Comparison of ENCODE assay signal across 16 mouse cellular contexts in the genomic region with DNA sequence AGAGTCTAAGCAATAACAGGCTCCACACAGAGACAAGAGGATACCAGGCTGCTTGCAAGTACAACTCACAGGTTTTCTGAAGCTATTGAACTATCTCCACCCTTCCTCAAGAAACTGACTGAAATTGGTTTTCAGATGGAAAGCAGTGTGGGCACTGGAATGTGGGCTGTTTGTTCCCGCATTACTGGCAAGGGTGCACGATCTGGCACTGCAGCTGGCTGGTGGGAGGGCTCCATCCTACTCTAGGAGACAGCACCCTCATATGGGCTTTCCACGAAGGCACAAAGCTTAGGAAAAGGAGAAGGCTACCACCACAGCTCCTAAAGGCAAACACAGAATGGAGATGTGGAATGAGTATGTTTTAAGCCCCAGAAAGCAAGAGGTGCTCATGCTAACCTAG. TPM values are rescaled to one million over a fixed set of nuclear protein-coding genes. Genes with fewer than 3 reads are reported as not detected.
A peak's percentile ranks its signal among the peaks of the same experiment; 100 is the strongest.
DNase-seq lines count a peak whose midpoint lies in the region; TF ChIP-seq lines count a peak whose summit lies in the region.
"Had no signal": no experiment of that assay in that cellular context is flagged by ENCODE, and none has a peak within 500 bp of the region (broad histone marks: within the 10 kb centered on the region; RNA-seq: fewer than 3 reads in every experiment).

No protein-coding gene starts in this region.

- peak; percentile 30 for DNase-seq in Muller cell, postnatal 12 days (ENCODE audit: inconsistent ontology term)
- peak; percentile 66 to 86 for DNase-seq in frontal cortex, adult 2 months (ENCODE audit: extremely low spot score in 1 of 2, low spot score in 1 of 2)
- DNase-seq in layer of hippocampus, adult 9-11 months = peak; percentile 89
- peak; percentile 77 to 87 for DNase-seq in left cerebral cortex, postnatal 36 days (ENCODE audit: low spot score in 2 of 2)
- DNase-seq in kidney, adult 2 months = no peak
- no peak for DNase-seq in cerebellum, postnatal 36 days
- no peak for DNase-seq in retina, embryonic 14.5 days (ENCODE audit: low spot score)
- DNase-seq: adrenal gland, postnatal 14 days; cerebellum, adult 9-10 months; gastrocnemius, postnatal 36 days; kidney, adult 8-10 months; kidney, postnatal 4 days; liver had no signal

- WGBS in kidney, adult 2 months = 65% methylated on average over 3 of the region's 3 CpGs

- no peak overlapping the region for H3K4me3 ChIP-seq in kidney, adult 2 months (ENCODE audit: insufficient read depth, low read depth, low read length)
- H3K4me3 ChIP-seq: forebrain, embryonic 13.5 days; lung, embryonic 15.5 days had no signal

- no peak for TF ChIP-seq CTCF in kidney, adult 2 months (conservative IDR thresholded peaks at IDR 0.05; ENCODE audit: insufficient read depth, insufficient read length, low read depth, low read length)

- no peak overlapping the region for H3K27ac ChIP-seq in kidney, adult 2 months (ENCODE audit: insufficient read depth, low read depth, low read length)
- H3K27ac ChIP-seq: forebrain, embryonic 13.5 days; lung, embryonic 15.5 days had no signal

- no peak for TF ChIP-seq POLR2A in kidney, adult 2 months (IDR thresholded peaks at IDR 0.05; ENCODE audit: low read depth, low read length)

- no peaks in the 10 kb centered on the region; the same call in 1 of the 2 replicates for H3K27me3 ChIP-seq in kidney, adult 2 months (replicated peaks; ENCODE audit: control insufficient read depth, insufficient read depth, low read length)
- H3K27me3 ChIP-seq: forebrain, embryonic 13.5 days had no signal

- intact Hi-C loops in left cerebral cortex, postnatal 36 days (cut with DNase I) = loop anchor here (5.0 kb wide), 1 partner anchor 83 kb away; no protein-coding TSS in a partner anchor

- peaks cover 3% of the 10 kb centered on the region; the same call in 1 of the 2 replicates for H3K4me1 ChIP-seq in kidney, adult 2 months (ENCODE audit: control insufficient read depth, insufficient read depth, low read length)
- H3K4me1 ChIP-seq: lung, embryonic 15.5 days had no signal

- H3K36me3 ChIP-seq in kidney, adult 2 months (ENCODE audit: control insufficient read depth, insufficient read depth, low read length) = no peaks in the 10 kb centered on the region
- H3K36me3 ChIP-seq: G1E; lung, embryonic 15.5 days had no signal

RNA-seq across cellular contexts. Expression of a gene that starts 24.7 kb away (rescaled TPM):
- polyA plus RNA-seq in frontal cortex, adult 2 months (2012; rRNA removed) = 733 and 938 TPM in 2 replicates
- total RNA-seq in left cerebral cortex, postnatal 36 days (2021) = 100 to 1,000 TPM; 469 to 487 TPM
- 1,243 and 1,376 TPM in 2 replicates for polyA plus RNA-seq in kidney, adult 2 months (2012; rRNA removed)

Comparison
In these comparisons a context has a peak if more than half of its experiments do, and no peak if none do; other contexts are left out.
1. DNase-seq: peak in Muller cell, postnatal 12 days (single experiment), frontal cortex, adult 2 months (2 of 2), layer of hippocampus, adult 9-11 months (single experiment) and left cerebral cortex, postnatal 36 days (2 of 2); none in kidney, adult 2 months (single experiment), cerebellum, postnatal 36 days (0 of 2) and retina, embryonic 14.5 days (single experiment).